Mouse (Mus musculus) right cerebral cortex, postnatal 25 days (tissue): ENCODE results near the gene Vwf.

Source experiments
- DNase-seq: peaks from one replicate; pipeline ENCODE4 v3.0.0; 2022

Vwf gene

GRCm38 (mm10) chr6:125546474-125546873 is at the start of gene Vwf:
TSS of gene Vwf (plus strand) at chr6:125546774.
- no peak for DNase-seq

- DNase-seq = no peak
Observed at GRCm38 (mm10) chr6:125498062-125498461, 48.5 kb upstream of the Vwf start.

- DNase-seq = no peak
Observed at GRCm38 (mm10) chr6:125503186-125503802, 43.3 kb upstream of the Vwf start.

GRCm38 (mm10) chr6:125504622-125505355 is 41.8 kb upstream of the Vwf start:
- no peak for DNase-seq

GRCm38 (mm10) chr6:125506427-125506826 is 40.1 kb upstream of the Vwf start:
- DNase-seq = no peak

- DNase-seq = no peak
Observed at GRCm38 (mm10) chr6:125509783-125510182, 36.8 kb upstream of the Vwf start.

- DNase-seq = no peak
Observed at GRCm38 (mm10) chr6:125510645-125511044, 35.9 kb upstream of the Vwf start.

GRCm38 (mm10) chr6:125511196-125511595 is 35.4 kb upstream of the Vwf start:
- no peak for DNase-seq

GRCm38 (mm10) chr6:125512950-125513596 is 33.5 kb upstream of the Vwf start:
- no peak for DNase-seq

- DNase-seq = no peak
Observed at GRCm38 (mm10) chr6:125515503-125516315, 30.9 kb upstream of the Vwf start.

GRCm38 (mm10) chr6:125521558-125522193 is 24.9 kb upstream of the Vwf start:
- no peak for DNase-seq

- no peak for DNase-seq
Observed at GRCm38 (mm10) chr6:125524027-125524426, 22.5 kb upstream of the Vwf start.

GRCm38 (mm10) chr6:125526066-125526465 is 20.5 kb upstream of the Vwf start:
- DNase-seq = no peak

- DNase-seq = no peak
Observed at GRCm38 (mm10) chr6:125528614-125529200, 17.9 kb upstream of the Vwf start.

GRCm38 (mm10) chr6:125529479-125529878 is 17.1 kb upstream of the Vwf start:
- DNase-seq = no peak

GRCm38 (mm10) chr6:125533104-125533650 is 13.4 kb upstream of the Vwf start:
- DNase-seq = no peak

- no peak for DNase-seq
Observed at GRCm38 (mm10) chr6:125534990-125535389, 11.6 kb upstream of the Vwf start.

GRCm38 (mm10) chr6:125538469-125538868 is 8.1 kb upstream of the Vwf start:
- no peak for DNase-seq

- DNase-seq = no peak
Observed at GRCm38 (mm10) chr6:125539423-125539822, 7.2 kb upstream of the Vwf start.

GRCm38 (mm10) chr6:125540199-125540598 is 6.4 kb upstream of the Vwf start:
- no peak for DNase-seq

GRCm38 (mm10) chr6:125540826-125541225 is 5.7 kb upstream of the Vwf start:
- no peak for DNase-seq

GRCm38 (mm10) chr6:125541296-125541695 is 5.3 kb upstream of the Vwf start:
- no peak for DNase-seq
